Mouse (Mus musculus): ENCODE data around the gene Kdm8. TPM values are rescaled to one million over a fixed set of nuclear protein-coding genes. Genes with fewer than 3 reads are reported as not detected.

Kdm8 gene
- 6.3 and 7.4 TPM in 2 replicates for polyA plus RNA-seq (2015; fragmentation: Nextera tagmentation; extraction: Ambion mirVana)

DNA sequence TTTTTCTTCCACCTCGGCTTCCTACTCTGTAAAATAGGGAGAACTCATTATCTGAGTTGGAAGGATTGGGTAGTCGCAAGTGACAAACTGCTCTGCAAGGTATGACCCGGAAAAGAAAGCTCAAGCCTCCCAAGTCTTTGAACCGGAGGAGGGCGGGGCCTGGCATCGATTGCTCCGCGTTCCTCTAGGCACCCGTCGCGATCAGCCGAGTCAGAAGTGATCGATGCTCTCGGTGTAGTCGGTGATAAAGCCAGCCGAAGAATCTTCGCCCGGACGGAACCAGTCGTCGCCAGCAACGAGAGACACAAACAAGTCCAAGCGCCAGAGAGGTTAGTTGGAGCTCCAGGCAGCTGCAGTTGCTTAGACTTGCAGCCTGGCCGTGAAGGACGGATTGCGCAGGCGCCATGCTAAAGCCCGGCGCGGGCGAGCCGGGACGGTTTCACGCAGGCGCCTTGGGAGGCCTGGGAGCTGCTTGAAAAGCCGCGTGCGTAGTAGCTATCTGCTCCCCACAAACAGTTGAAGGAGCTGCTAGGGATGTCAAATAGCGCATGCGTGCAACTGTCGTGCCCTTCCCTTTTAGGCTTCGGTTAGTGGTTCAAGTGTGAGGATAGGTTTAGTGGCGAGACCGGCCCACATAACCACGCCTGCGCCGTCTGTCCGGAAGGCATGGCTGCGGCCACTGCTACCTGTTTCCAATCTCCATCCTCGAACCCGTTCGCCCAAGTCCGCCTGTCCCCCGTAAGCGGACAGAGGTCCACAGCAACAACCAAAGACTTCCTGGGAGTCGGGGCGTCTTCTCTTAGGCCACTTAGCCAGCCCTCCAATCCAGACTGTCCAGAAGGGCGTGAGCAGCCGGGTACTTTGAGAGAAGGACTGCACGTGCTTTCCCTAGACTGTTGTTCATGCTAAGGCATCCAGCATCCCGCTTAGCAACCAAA is at the start of gene Kdm8:
Gene Kdm8 (plus strand): TSS at position 213 of the 938 bp plus-strand sequence.
- 1% methylated on average over 61 of the region's 61 CpGs for WGBS
- ATAC-seq (replicated peaks; ENCODE audit: extremely low read depth, insufficient read depth, low FRiP score) = peak; percentile 98

DNA sequence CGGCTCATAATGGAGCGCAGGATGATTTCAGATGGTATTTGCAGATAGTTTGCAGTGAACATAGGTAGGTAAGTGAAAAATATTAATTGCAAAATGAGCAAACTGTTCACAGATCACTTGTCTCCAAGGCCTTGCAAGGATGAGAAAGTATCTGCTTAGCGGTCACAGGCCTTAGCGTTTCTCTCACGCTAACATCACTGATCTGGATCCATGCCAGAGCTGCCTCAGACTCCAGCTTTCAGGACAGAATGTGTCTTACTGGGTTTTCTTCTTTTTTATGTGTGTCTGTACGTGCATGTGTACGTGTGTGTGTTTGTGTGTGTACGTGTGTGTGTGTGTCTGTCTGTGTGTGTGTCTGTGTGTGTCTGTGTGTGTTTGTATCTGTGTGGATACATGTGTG is 46.4 kb upstream of the Kdm8 start:
- no peaks in the 10 kb centered on the region for H3K36me3 ChIP-seq (ENCODE audit: control insufficient read depth, insufficient read depth)
- H3K27ac ChIP-seq (ENCODE audit: low read length) = no peak overlapping the region
- H3K27me3 ChIP-seq (ENCODE audit: control insufficient read depth, insufficient read depth, low read length) = no peaks in the 10 kb centered on the region; the same call in 1 of the 2 replicates
- H3K9me3 ChIP-seq (replicated peaks; ENCODE audit: control insufficient read depth, low read length) = no peaks in the 10 kb centered on the region
- H3K4me3 ChIP-seq (ENCODE audit: low read length) = no peak overlapping the region
- WGBS = 64% methylated on average over 8 of the region's 8 CpGs
- H3K9ac ChIP-seq (ENCODE audit: low read length) = no peak overlapping the region
- no peak overlapping the region for H3K4me2 ChIP-seq (ENCODE audit: low read depth, low read length)
- no peak for ATAC-seq (replicated peaks; ENCODE audit: extremely low read depth, insufficient read depth, low FRiP score)
- H3K4me1 ChIP-seq (ENCODE audit: control insufficient read depth, insufficient read depth, low read length) = peaks cover 6% of the 10 kb centered on the region

More for the DNA sequence above, at the start of gene Kdm8:
- Histone ChIP-seq H3K4me2 (ENCODE audit: low read depth, low read length) (peak within 1 kb of the TSS; percentile 88), H3K27me3 (ENCODE audit: control insufficient read depth, insufficient read depth, low read length) (no peaks in the 10 kb centered on the region), H3K27ac (ENCODE audit: low read length) (peak within 1 kb of the TSS; percentile 97), H3K36me3 (ENCODE audit: control insufficient read depth, insufficient read depth) (no peaks in the 10 kb centered on the region), H3K4me3 (ENCODE audit: low read length) (peak within 1 kb of the TSS; percentile 79), H3K4me1 (ENCODE audit: control insufficient read depth, insufficient read depth, low read length) (peaks cover 10% of the 10 kb centered on the region), H3K9ac (ENCODE audit: low read length) (peak within 1 kb of the TSS; percentile 87), H3K9me3 (replicated peaks; ENCODE audit: control insufficient read depth, low read length) (no peaks in the 10 kb centered on the region)

DNA sequence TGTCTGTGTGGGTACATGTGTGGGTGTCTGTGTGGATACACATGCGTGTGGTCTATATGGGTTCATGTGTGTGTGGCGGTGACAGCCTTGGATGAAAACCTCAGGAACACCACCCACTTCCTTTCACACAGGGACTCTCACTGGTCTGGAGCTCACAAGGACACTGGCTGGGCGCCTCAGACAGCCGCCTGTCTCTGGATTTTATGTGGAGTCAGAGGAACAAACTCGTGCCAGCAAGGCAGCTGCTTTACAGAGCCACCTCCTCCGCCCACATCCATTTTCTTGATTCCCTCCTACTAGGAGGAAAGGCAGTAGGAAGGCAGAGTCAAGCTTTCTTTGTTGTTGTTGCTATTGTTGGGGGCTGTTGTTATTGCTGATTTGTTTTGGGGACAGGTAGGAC is 45.8 kb upstream of the Kdm8 start:
- Histone ChIP-seq H3K9ac (ENCODE audit: low read length) (no peak overlapping the region), H3K4me3 (ENCODE audit: low read length) (no peak overlapping the region), H3K27ac (ENCODE audit: low read length) (no peak overlapping the region), H3K4me2 (ENCODE audit: low read depth, low read length) (no peak overlapping the region), H3K4me1 (ENCODE audit: control insufficient read depth, insufficient read depth, low read length) (peaks cover 4% of the 10 kb centered on the region; the same call in 1 of the 2 replicates), H3K36me3 (ENCODE audit: control insufficient read depth, insufficient read depth) (no peaks in the 10 kb centered on the region), H3K27me3 (ENCODE audit: control insufficient read depth, insufficient read depth, low read length) (no peaks in the 10 kb centered on the region; the same call in 1 of the 2 replicates), H3K9me3 (replicated peaks; ENCODE audit: control insufficient read depth, low read length) (no peaks in the 10 kb centered on the region)
- no peak for ATAC-seq (replicated peaks; ENCODE audit: extremely low read depth, insufficient read depth, low FRiP score)
- 55% methylated on average over 6 of the region's 6 CpGs for WGBS

DNA sequence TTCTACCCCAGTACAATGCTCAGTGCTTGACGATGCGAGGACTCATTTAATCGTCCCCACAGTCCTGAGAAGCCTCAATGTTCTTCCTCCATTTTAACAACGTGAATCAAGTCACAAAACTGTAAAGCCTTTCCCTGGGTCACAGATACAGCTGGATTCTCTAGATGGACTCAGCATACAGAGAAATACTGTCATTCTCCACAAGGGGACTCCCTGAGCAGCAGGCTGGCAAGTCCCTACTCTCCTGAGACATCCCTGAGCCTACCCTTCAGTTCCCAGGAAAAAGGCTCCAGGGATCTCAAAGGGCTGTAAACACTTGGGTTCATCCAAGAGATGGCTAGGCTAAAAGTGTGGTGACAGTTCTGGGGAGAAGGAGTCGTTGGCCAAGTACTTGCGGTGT is 37.3 kb upstream of the Kdm8 start:
- Histone ChIP-seq H3K4me3 (ENCODE audit: low read length) (no peak overlapping the region), H3K4me2 (ENCODE audit: low read depth, low read length) (no peak overlapping the region), H3K27me3 (ENCODE audit: control insufficient read depth, insufficient read depth, low read length) (peaks cover 2% of the 10 kb centered on the region), H3K4me1 (ENCODE audit: control insufficient read depth, insufficient read depth, low read length) (no peaks in the 10 kb centered on the region), H3K27ac (ENCODE audit: low read length) (no peak overlapping the region), H3K9me3 (replicated peaks; ENCODE audit: control insufficient read depth, low read length) (no peaks in the 10 kb centered on the region), H3K36me3 (ENCODE audit: control insufficient read depth, insufficient read depth) (no peaks in the 10 kb centered on the region), H3K9ac (ENCODE audit: low read length) (no peak overlapping the region)
- no peak for ATAC-seq (replicated peaks; ENCODE audit: extremely low read depth, insufficient read depth, low FRiP score)
- WGBS = 74% methylated on average over 6 of the region's 6 CpGs

DNA sequence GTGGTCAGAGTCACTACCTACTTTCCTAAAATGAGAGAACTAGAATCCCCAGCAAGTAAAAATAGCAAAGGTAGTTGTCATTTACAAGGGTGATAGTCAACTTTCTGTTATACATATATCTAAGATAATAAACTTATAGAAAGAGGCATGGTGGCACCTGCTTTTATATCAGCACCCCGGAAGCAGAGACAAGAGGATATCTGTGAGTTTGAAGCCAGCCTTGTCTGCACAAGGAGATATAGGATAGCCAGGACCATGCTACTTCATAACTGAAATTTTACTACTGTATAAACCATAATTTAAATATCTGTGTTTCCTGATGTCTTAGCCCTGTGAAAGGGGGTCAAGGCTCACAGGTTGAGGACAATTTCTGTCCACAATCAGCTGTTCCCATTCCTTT is 29.4 kb upstream of the Kdm8 start:
- Histone ChIP-seq H3K4me1 (ENCODE audit: control insufficient read depth, insufficient read depth, low read length) (no peaks in the 10 kb centered on the region), H3K27ac (ENCODE audit: low read length) (no peak overlapping the region), H3K9me3 (replicated peaks; ENCODE audit: control insufficient read depth, low read length) (no peaks in the 10 kb centered on the region), H3K27me3 (ENCODE audit: control insufficient read depth, insufficient read depth, low read length) (no peaks in the 10 kb centered on the region), H3K36me3 (ENCODE audit: control insufficient read depth, insufficient read depth) (no peaks in the 10 kb centered on the region), H3K4me2 (ENCODE audit: low read depth, low read length) (no peak overlapping the region), H3K9ac (ENCODE audit: low read length) (no peak overlapping the region), H3K4me3 (ENCODE audit: low read length) (no peak overlapping the region)
- no peak for ATAC-seq (replicated peaks; ENCODE audit: extremely low read depth, insufficient read depth, low FRiP score)
- 68% methylated on average over 1 of the region's 1 CpGs for WGBS

DNA sequence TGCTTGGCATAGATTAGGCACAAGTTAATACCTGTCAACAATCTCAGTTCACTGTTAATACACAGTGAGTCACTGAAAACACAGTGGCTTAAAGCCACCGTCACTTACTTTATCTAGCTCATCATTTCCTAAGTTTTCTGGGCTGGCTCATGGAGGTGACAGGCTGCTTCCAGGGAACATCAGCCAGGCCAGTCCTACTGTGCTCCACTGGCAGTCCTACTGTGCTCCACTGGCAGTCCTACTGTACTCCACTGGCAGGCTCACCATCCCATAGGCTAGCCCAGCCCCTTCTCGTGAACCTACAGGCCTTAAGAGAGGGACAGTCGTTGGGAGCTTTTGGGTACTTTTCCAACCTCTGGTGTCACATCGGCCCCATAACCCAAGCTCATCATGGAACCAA is 28.7 kb upstream of the Kdm8 start:
- WGBS = 75% methylated on average over 4 of the region's 4 CpGs
- no peak overlapping the region for H3K9ac ChIP-seq (ENCODE audit: low read length)
- no peak overlapping the region for H3K4me2 ChIP-seq (ENCODE audit: low read depth, low read length)
- H3K36me3 ChIP-seq (ENCODE audit: control insufficient read depth, insufficient read depth) = no peaks in the 10 kb centered on the region
- H3K9me3 ChIP-seq (replicated peaks; ENCODE audit: control insufficient read depth, low read length) = no peaks in the 10 kb centered on the region
- no peak overlapping the region for H3K27ac ChIP-seq (ENCODE audit: low read length)
- no peak for ATAC-seq (replicated peaks; ENCODE audit: extremely low read depth, insufficient read depth, low FRiP score)
- no peaks in the 10 kb centered on the region for H3K27me3 ChIP-seq (ENCODE audit: control insufficient read depth, insufficient read depth, low read length)
- no peaks in the 10 kb centered on the region for H3K4me1 ChIP-seq (ENCODE audit: control insufficient read depth, insufficient read depth, low read length)
- H3K4me3 ChIP-seq (ENCODE audit: low read length) = no peak overlapping the region

DNA sequence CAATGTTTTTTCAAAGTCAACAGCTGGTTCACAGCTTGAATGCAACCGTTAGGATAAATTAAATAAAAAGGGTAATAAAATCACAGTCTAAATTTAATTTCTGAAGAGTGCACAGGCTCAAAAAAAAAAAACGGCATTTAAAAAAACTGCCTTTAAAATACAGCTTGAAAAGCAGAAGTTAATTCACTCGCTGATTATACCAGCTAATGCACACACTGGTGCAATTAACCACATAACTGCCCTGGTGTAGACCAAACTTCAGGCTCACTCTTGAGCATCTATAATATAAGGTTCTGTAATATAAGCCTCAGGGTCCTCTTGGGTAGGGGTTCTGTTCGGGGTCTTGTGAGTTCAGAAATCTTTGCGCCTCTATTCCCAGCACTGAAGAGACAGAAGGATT is 27.7 kb upstream of the Kdm8 start:
- Histone ChIP-seq H3K9ac (ENCODE audit: low read length) (no peak overlapping the region), H3K27me3 (ENCODE audit: control insufficient read depth, insufficient read depth, low read length) (no peaks in the 10 kb centered on the region), H3K4me2 (ENCODE audit: low read depth, low read length) (no peak overlapping the region), H3K4me1 (ENCODE audit: control insufficient read depth, insufficient read depth, low read length) (no peaks in the 10 kb centered on the region), H3K4me3 (ENCODE audit: low read length) (no peak overlapping the region), H3K27ac (ENCODE audit: low read length) (no peak overlapping the region), H3K36me3 (ENCODE audit: control insufficient read depth, insufficient read depth) (no peaks in the 10 kb centered on the region), H3K9me3 (replicated peaks; ENCODE audit: control insufficient read depth, low read length) (no peaks in the 10 kb centered on the region)
- 83% methylated on average over 5 of the region's 5 CpGs for WGBS
- ATAC-seq (replicated peaks; ENCODE audit: extremely low read depth, insufficient read depth, low FRiP score) = no peak

DNA sequence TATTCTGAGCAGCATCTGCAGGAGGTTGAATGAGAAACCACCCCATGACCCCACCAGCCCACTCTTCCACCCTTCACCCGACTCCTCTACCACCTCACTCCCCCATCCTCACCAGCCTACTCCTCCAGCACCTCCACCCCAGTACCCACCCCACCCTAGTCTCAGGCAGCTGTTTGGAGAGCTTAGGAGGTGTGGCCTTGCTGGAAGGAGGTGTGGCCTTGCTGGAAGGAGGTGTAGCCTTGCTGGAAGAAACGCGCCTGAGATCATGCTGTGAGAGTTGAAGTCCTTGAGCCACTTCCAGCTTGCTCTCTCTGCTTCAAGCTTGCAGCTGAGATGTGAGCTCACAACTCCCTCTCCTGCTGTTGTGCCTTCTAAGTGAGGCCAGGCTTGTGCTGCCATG is 26.1 kb upstream of the Kdm8 start:
- no peaks in the 10 kb centered on the region for H3K27me3 ChIP-seq (ENCODE audit: control insufficient read depth, insufficient read depth, low read length)
- no peaks in the 10 kb centered on the region for H3K4me1 ChIP-seq (ENCODE audit: control insufficient read depth, insufficient read depth, low read length)
- WGBS = 17% methylated on average over 3 of the region's 3 CpGs
- no peaks in the 10 kb centered on the region for H3K36me3 ChIP-seq (ENCODE audit: control insufficient read depth, insufficient read depth)
- H3K4me2 ChIP-seq (ENCODE audit: low read depth, low read length) = no peak overlapping the region
- no peak overlapping the region for H3K27ac ChIP-seq (ENCODE audit: low read length)
- H3K9ac ChIP-seq (ENCODE audit: low read length) = no peak overlapping the region
- H3K4me3 ChIP-seq (ENCODE audit: low read length) = no peak overlapping the region
- H3K9me3 ChIP-seq (replicated peaks; ENCODE audit: control insufficient read depth, low read length) = no peaks in the 10 kb centered on the region
- ATAC-seq (replicated peaks; ENCODE audit: extremely low read depth, insufficient read depth, low FRiP score) = no peak

DNA sequence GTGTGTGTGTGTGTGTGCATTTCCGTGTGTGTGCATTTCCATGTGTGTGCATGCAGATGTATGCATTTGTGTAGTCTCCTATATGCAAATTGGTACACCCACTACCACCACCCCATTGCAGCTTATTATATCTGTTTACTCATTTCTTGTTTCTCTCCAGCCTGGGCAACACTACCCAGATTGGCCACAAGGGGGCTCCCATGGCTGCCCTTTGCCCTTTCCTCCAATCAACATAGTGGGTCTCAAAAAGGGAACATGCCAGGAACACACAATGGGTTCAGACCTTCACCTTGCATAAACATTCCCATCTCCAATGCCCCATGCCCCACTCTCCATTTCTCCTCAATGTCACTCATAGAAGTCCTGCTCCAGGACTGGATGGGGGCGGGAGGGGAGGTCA is 24.3 kb upstream of the Kdm8 start:
- WGBS = 58% methylated on average over 2 of the region's 2 CpGs
- H3K36me3 ChIP-seq (ENCODE audit: control insufficient read depth, insufficient read depth) = no peaks in the 10 kb centered on the region
- no peak overlapping the region for H3K27ac ChIP-seq (ENCODE audit: low read length)
- no peak overlapping the region for H3K9ac ChIP-seq (ENCODE audit: low read length)
- H3K9me3 ChIP-seq (replicated peaks; ENCODE audit: control insufficient read depth, low read length) = 0 out of 2 replicates have a peak, but pooled peaks cover 3% of the 10 kb centered on the region
- ATAC-seq (replicated peaks; ENCODE audit: extremely low read depth, insufficient read depth, low FRiP score) = no peak
- H3K27me3 ChIP-seq (ENCODE audit: control insufficient read depth, insufficient read depth, low read length) = no peaks in the 10 kb centered on the region
- H3K4me1 ChIP-seq (ENCODE audit: control insufficient read depth, insufficient read depth, low read length) = no peaks in the 10 kb centered on the region
- H3K4me2 ChIP-seq (ENCODE audit: low read depth, low read length) = no peak overlapping the region
- no peak overlapping the region for H3K4me3 ChIP-seq (ENCODE audit: low read length)
